Mouse (Mus musculus): Measurements from ENCODE around the gene Mucl3. TPM values are rescaled to one million over a fixed set of nuclear protein-coding genes. Genes with fewer than 3 reads are reported as not detected.

Gene Mucl3
- not detected in 2 replicates for polyA plus RNA-seq (2012; ENCODE audit: insufficient read depth, insufficient read length, low replicate concordance, missing spikeins)

GRCm38 (mm10) chr17:35643609-35644236, at the start of gene Mucl3:
TSS of gene Mucl3 (minus strand) at chr17:35643695.
- no peak for TF ChIP-seq CTCF (IDR thresholded peaks at IDR 0.05; ENCODE audit: insufficient read depth, low read depth, low read length)
- TF ChIP-seq POLR2A (IDR thresholded peaks at IDR 0.05; ENCODE audit: insufficient read depth, low read depth, low read length), result no peak
- 71% methylated on average over 13 of the region's 13 CpGs for WGBS
- no peak within 1 kb of the TSS for H3K27ac ChIP-seq (ENCODE audit: insufficient read depth, low read depth, low read length)
- no peaks in the 10 kb centered on the region for H3K4me1 ChIP-seq (ENCODE audit: control insufficient read depth, insufficient read depth, low read length)
- no peak within 1 kb of the TSS for H3K4me3 ChIP-seq (ENCODE audit: insufficient read depth, low read depth, low read length)

- H3K4me3 ChIP-seq (ENCODE audit: insufficient read depth, low read depth, low read length), result no peak overlapping the region
- no peak for TF ChIP-seq CTCF (IDR thresholded peaks at IDR 0.05; ENCODE audit: insufficient read depth, low read depth, low read length)
- no peak for TF ChIP-seq POLR2A (IDR thresholded peaks at IDR 0.05; ENCODE audit: insufficient read depth, low read depth, low read length)
- H3K4me1 ChIP-seq (ENCODE audit: control insufficient read depth, insufficient read depth, low read length), result peaks cover 13% of the 10 kb centered on the region
- 67% methylated on average over 4 of the region's 4 CpGs for WGBS
- H3K27ac ChIP-seq (ENCODE audit: insufficient read depth, low read depth, low read length), result no peak overlapping the region
Observed at GRCm38 (mm10) chr17:35692368-35692767, 48.9 kb upstream of the Mucl3 start.

GRCm38 (mm10) chr17:35691811-35692210, 48.3 kb upstream of the Mucl3 start:
- 76% methylated on average over 4 of the region's 4 CpGs for WGBS

GRCm38 (mm10) chr17:35689936-35690645, 46.6 kb upstream of the Mucl3 start:
- no peak overlapping the region for H3K27ac ChIP-seq (ENCODE audit: insufficient read depth, low read depth, low read length)
- TF ChIP-seq CTCF (IDR thresholded peaks at IDR 0.05; ENCODE audit: insufficient read depth, low read depth, low read length) (no peak), POLR2A (IDR thresholded peaks at IDR 0.05; ENCODE audit: insufficient read depth, low read depth, low read length) (no peak)
- no peak overlapping the region for H3K4me3 ChIP-seq (ENCODE audit: insufficient read depth, low read depth, low read length)
- WGBS, result 88% methylated on average over 18 of the region's 18 CpGs
- peaks cover 15% of the 10 kb centered on the region for H3K4me1 ChIP-seq (ENCODE audit: control insufficient read depth, insufficient read depth, low read length)

More at GRCm38 (mm10) chr17:35691811-35692210, 48.3 kb upstream of the Mucl3 start:
- H3K4me3 ChIP-seq (ENCODE audit: insufficient read depth, low read depth, low read length), result no peak overlapping the region
- H3K27ac ChIP-seq (ENCODE audit: insufficient read depth, low read depth, low read length), result no peak overlapping the region
- TF ChIP-seq POLR2A (IDR thresholded peaks at IDR 0.05; ENCODE audit: insufficient read depth, low read depth, low read length), result no peak
- TF ChIP-seq CTCF (IDR thresholded peaks at IDR 0.05; ENCODE audit: insufficient read depth, low read depth, low read length), result no peak
- H3K4me1 ChIP-seq (ENCODE audit: control insufficient read depth, insufficient read depth, low read length), result peaks cover 12% of the 10 kb centered on the region

GRCm38 (mm10) chr17:35688347-35689175, 45.1 kb upstream of the Mucl3 start:
- WGBS, result 87% methylated on average over 25 of the region's 25 CpGs
- no peak for TF ChIP-seq POLR2A (IDR thresholded peaks at IDR 0.05; ENCODE audit: insufficient read depth, low read depth, low read length)
- no peak for TF ChIP-seq CTCF (IDR thresholded peaks at IDR 0.05; ENCODE audit: insufficient read depth, low read depth, low read length)
- H3K27ac ChIP-seq (ENCODE audit: insufficient read depth, low read depth, low read length), result no peak overlapping the region
- H3K4me1 ChIP-seq (ENCODE audit: control insufficient read depth, insufficient read depth, low read length), result peaks cover 13% of the 10 kb centered on the region
- H3K4me3 ChIP-seq (ENCODE audit: insufficient read depth, low read depth, low read length), result no peak overlapping the region

GRCm38 (mm10) chr17:35685061-35685460, 41.6 kb upstream of the Mucl3 start:
- no peak overlapping the region for H3K27ac ChIP-seq (ENCODE audit: insufficient read depth, low read depth, low read length)
- WGBS, result 68% methylated on average over 9 of the region's 9 CpGs

GRCm38 (mm10) chr17:35681986-35682385, 38.5 kb upstream of the Mucl3 start:
- Histone ChIP-seq H3K4me1 (ENCODE audit: control insufficient read depth, insufficient read depth, low read length) (peaks cover 3% of the 10 kb centered on the region; the same call in 1 of the 2 replicates), H3K4me3 (ENCODE audit: insufficient read depth, low read depth, low read length) (no peak overlapping the region), H3K27ac (ENCODE audit: insufficient read depth, low read depth, low read length) (no peak overlapping the region)
- WGBS, result 84% methylated on average over 13 of the region's 13 CpGs
- TF ChIP-seq CTCF (IDR thresholded peaks at IDR 0.05; ENCODE audit: insufficient read depth, low read depth, low read length) (no peak), POLR2A (IDR thresholded peaks at IDR 0.05; ENCODE audit: insufficient read depth, low read depth, low read length) (no peak)

More at GRCm38 (mm10) chr17:35685061-35685460, 41.6 kb upstream of the Mucl3 start:
- no peak overlapping the region for H3K4me3 ChIP-seq (ENCODE audit: insufficient read depth, low read depth, low read length)
- peaks cover 3% of the 10 kb centered on the region; the same call in 1 of the 2 replicates for H3K4me1 ChIP-seq (ENCODE audit: control insufficient read depth, insufficient read depth, low read length)
- TF ChIP-seq CTCF (IDR thresholded peaks at IDR 0.05; ENCODE audit: insufficient read depth, low read depth, low read length) (no peak), POLR2A (IDR thresholded peaks at IDR 0.05; ENCODE audit: insufficient read depth, low read depth, low read length) (no peak)

GRCm38 (mm10) chr17:35680591-35680990, 37.1 kb upstream of the Mucl3 start:
- TF ChIP-seq POLR2A (IDR thresholded peaks at IDR 0.05; ENCODE audit: insufficient read depth, low read depth, low read length), result no peak
- no peak for TF ChIP-seq CTCF (IDR thresholded peaks at IDR 0.05; ENCODE audit: insufficient read depth, low read depth, low read length)
- no peak overlapping the region for H3K27ac ChIP-seq (ENCODE audit: insufficient read depth, low read depth, low read length)
- 42% methylated on average over 6 of the region's 6 CpGs for WGBS

More at GRCm38 (mm10) chr17:35680591-35680990, 37.1 kb upstream of the Mucl3 start:
- H3K4me1 ChIP-seq (ENCODE audit: control insufficient read depth, insufficient read depth, low read length), result no peaks in the 10 kb centered on the region; the same call in 1 of the 2 replicates
- H3K4me3 ChIP-seq (ENCODE audit: insufficient read depth, low read depth, low read length), result no peak overlapping the region

All from olfactory bulb, adult 2 months (tissue).